Mouse (Mus musculus) CD4-positive naive resting alpha-beta T cell, adult 57 days (primary cell): ENCODE results near the gene Gm14322. TPM values are rescaled to one million over a fixed set of nuclear protein-coding genes. Genes with fewer than 3 reads are reported as not detected.

Experiments
- total RNA-seq: library from RNA; stranded (reverse); gene quantifications from one replicate; pipeline ENCODE4 v1.2.4, GENCODE M21; 2023

The Gm14322 gene
- total RNA-seq = 3.2 TPM

DNA sequence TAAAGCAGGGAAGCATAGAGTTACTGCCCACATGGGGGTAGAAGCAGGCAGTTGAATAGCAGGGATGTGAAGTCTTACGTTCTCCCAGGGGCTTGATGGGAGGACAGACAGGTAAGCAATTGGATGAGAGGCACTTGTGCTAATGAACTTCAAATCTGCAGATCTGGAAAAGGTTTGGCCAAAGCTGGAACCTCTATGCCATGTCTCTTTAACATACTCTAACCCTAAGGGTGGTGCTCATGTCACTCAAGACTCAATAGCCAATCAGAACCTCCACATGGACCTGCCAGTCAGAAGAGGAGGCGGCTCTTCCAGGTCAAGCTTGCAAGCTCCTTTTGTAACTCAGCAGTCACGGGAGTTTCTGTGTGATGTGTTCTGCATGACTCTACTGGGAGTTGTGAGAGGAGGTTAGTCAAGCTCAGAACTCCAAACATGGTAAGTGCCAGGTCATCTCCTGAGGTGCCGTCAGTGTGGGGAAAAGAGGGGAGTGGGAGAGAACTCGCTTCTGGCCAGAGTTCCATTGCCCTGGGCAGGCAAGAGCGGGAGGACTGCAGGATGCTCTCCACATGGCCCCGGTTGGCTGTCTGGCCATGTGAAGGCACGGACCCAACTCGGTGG, at the start of gene Gm14322:
Gene Gm14322, plus strand, starts transcription at position 348 of the 618 bp plus-strand sequence.

Other genes with a start within 250 kb of the Gm14322 start
- gene Gm14406, start 181.1 kb upstream of the Gm14322 start, total RNA-seq = not detected
- gene Gm14325, start 81.0 kb downstream of the Gm14322 start, total RNA-seq = 2.9 TPM
- gene Gm14327, start 137.8 kb downstream of the Gm14322 start, total RNA-seq = 4.3 TPM
- gene Zfp972, start 166.3 kb downstream of the Gm14322 start, total RNA-seq = not detected
- gene Gm14326, start 198.0 kb downstream of the Gm14322 start, total RNA-seq = 10.1 TPM